Mouse (Mus musculus) layer of hippocampus, adult 2 months (tissue): Measurements from ENCODE around the gene Nhlrc2. TPM values are rescaled to one million over a fixed set of nuclear protein-coding genes. Genes with fewer than 3 reads are reported as not detected.

Experiments
- DNase-seq, 2 experiments: peaks; one replicate each; pipeline ENCODE4 v3.0.0; 2022; ENCODE audit warnings: low spot score in 2 of 2
- H3K27ac ChIP-seq: fragments of 200-600 bp; 2 replicates; pipeline ENCODE4 v1.8.1; 2022
- H3K4me3 ChIP-seq: fragments of 200-600 bp; 2 replicates; pipeline ENCODE4 v1.8.1; 2022; ENCODE audit warnings: mild to moderate bottlenecking
- CTCF ChIP-seq: fragments of 200-600 bp; conservative IDR thresholded peaks from 2 replicates; pipeline ENCODE4 v1.8.1; 2022; ENCODE audit warnings: antibody characterized with exemption, mild to moderate bottlenecking, moderate library complexity
- total RNA-seq, 2 experiments: library from RNA; stranded (reverse); gene quantifications; 2 replicates each; pipeline ENCODE4 v1.2.3; 2021

The Nhlrc2 gene
- total RNA-seq, 2 experiments from 2014 or later: 11.6 to 12.9 TPM

DNA sequence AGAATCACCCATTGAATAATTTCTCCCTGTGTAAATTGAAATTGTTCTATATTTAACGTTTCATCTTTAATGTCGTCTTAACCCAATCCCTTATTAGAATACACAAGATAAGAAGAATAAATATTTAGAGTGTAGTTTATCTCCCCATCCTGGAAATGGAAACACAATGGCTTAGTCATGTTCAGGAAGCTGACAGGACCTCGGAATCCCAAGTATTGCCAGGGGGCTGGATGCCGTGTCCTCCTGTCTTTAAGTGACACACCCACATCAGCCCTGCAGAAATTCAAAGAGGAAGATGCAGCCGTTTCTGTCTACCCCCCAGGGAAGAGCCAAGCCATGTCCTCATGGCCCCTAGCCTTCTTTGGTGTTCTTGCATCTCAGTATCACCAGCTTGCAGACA is 60.9 kb downstream of the Nhlrc2 start:
- no peak for DNase-seq
- TF ChIP-seq CTCF: no peak
- Histone ChIP-seq H3K4me3 (no peak overlapping the region), H3K27ac (no peak overlapping the region)

DNA sequence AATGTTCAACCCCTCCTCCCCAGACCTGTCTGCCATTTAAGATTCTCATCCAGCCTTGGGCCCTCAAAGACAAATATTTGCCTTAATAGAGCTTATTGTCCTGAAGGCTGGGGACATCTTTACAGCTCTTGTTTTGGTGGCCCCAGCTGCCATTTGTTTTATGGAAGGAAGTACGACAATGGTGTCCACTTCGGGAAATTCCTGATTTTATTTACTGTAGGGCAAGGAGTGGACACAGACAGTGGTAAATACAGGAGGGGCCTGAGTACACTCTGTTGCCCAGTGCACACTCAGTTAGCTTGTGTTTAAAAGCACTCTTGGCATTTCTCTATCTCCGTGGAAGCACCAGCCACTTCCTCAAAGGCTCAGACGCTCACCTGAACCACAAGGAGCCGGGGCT is 66.1 kb downstream of the Nhlrc2 start:
- H3K4me3 ChIP-seq: no peak overlapping the region
- H3K27ac ChIP-seq: no peak overlapping the region
- TF ChIP-seq CTCF: no peak
- no peak for DNase-seq

DNA sequence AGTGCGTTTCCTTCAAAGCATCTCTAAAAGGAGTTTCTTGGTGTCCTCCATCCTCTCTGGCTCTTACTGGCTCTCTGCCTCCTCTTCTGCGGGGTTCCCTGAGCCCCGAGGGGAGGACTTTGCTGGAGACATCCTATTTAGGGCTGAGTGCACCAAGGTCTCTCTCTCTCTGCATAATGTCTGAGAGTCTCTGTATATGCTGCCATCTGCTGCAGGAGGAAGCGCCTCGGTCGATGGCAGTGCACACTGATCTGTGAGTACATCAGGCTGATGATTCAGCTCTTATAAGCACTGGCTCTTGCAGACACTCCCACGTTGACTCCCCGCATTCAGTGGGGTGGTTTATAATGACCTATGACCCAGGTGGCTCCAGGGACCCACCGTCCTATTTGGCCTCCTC is 70.8 kb downstream of the Nhlrc2 start:
- Histone ChIP-seq H3K27ac (peak overlapping the region; percentile 65), H3K4me3 (no peak overlapping the region)
- peak in 1 of 2 experiments; percentile 62 for DNase-seq
- TF ChIP-seq CTCF: no peak; the same call in 1 of the 2 replicates

- Histone ChIP-seq H3K4me3 (no peak overlapping the region), H3K27ac (peak overlapping the region; percentile 29; the same call in 1 of the 2 replicates)
- no peak for DNase-seq
- no peak for TF ChIP-seq CTCF
These were observed 71.5 kb downstream of the Nhlrc2 start for GRCm38 (mm10) chr19:56619546-56619945.

- DNase-seq: no peak
- no peak for TF ChIP-seq CTCF
- no peak overlapping the region for H3K4me3 ChIP-seq
- no peak overlapping the region for H3K27ac ChIP-seq
These were observed 73.8 kb downstream of the Nhlrc2 start for GRCm38 (mm10) chr19:56621876-56622275.

- no peak for TF ChIP-seq CTCF
- Histone ChIP-seq H3K4me3 (no peak overlapping the region), H3K27ac (no peak overlapping the region)
- DNase-seq: no peak
These were observed 79.9 kb downstream of the Nhlrc2 start for GRCm38 (mm10) chr19:56627881-56628472.

DNA sequence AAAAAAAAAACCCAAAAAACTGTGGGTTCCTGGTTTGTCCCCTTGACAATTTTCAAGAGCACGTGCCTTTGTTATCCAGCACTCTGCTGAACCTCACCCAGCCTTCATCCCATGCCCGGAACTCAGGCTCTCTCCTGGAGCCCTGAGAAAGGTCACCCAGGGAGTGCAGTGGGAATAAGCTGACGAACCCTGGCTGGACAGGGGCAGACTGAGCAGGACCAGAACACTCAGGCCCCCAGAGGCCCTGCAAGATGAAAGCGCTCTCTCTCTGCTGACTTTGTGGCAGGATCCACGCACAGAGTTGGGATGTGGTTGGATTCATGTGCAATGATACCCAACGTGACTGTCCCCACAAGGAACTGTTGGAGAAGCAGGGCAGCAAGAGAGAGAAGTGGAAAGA is 81.6 kb downstream of the Nhlrc2 start:
- DNase-seq: no peak
- Histone ChIP-seq H3K27ac (no peak overlapping the region), H3K4me3 (no peak overlapping the region)
- no peak for TF ChIP-seq CTCF

GRCm38 (mm10) chr19:56631017-56631416 is 83.0 kb downstream of the Nhlrc2 start:
- peak overlapping the region; percentile 64 for H3K27ac ChIP-seq
- H3K4me3 ChIP-seq: no peak overlapping the region
- TF ChIP-seq CTCF: no peak
- peak in 1 of 2 experiments; percentile 19 for DNase-seq

DNA sequence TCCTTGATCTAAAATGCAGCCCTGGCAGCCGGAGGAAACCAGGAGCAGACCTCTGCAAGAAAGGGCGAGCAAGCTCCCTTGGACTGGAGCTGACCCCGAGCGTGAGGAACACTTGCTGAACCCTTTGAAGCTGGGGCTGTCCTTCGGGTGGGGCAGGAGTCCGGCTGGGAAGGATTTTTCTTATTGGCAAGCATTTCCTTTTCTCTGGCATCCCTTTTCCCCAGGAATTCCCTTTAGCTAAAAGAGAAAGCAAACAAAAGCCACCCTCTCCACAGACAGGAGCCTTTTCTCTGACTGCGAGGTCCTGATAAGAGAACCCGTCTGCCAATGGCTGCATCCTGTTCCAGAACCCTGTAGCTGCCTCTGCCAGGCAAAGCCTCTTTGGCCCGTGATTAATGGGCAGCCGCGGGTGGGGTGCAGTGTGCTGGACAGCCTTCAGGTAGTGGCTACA is 83.4 kb downstream of the Nhlrc2 start:
- DNase-seq: no peak
- H3K27ac ChIP-seq: peak overlapping the region; percentile 64
- TF ChIP-seq CTCF: no peak
- no peak overlapping the region for H3K4me3 ChIP-seq

DNA sequence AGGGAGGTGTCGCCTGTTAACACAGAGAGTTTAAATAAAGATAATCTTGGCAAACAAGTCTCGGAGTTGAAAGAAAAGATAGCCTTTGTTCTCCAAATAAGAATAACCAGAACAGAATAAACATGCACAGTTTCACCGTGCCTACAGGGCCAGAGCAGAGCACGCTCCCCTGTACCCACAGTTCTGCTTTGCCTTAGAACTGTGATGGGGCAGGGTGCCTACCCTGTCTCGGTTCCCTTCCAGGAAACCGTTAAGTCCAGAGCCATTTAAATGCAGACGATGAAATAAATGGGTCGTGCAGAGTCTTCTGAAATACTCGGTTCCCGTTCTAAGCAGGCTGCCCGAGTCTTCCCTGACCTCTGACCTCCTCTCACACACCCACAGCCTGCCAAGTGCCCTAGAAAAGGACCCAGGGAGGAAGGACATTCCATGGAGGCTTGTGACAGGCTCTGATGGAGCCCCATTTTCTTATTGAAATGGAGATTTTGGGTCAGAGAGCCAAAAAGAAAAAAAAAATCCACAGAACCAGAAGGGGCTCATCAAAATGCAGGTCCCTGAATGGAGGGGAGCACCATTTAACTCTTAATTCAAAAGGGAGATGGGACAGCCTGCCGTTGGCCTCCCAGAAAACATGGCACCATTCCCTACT is 89.1 kb downstream of the Nhlrc2 start:
- Histone ChIP-seq H3K27ac (peak overlapping the region; percentile 56), H3K4me3 (no peak overlapping the region)
- peak; percentile 41 to 71 for DNase-seq
- TF ChIP-seq CTCF: no peak

GRCm38 (mm10) chr19:56637684-56638049 is 89.6 kb downstream of the Nhlrc2 start:
- no peak for TF ChIP-seq CTCF
- peak overlapping the region; percentile 56 for H3K27ac ChIP-seq

GRCm38 (mm10) chr19:56647451-56648120 is 99.5 kb downstream of the Nhlrc2 start:
- peak in 1 of 2 experiments; percentile 53 for DNase-seq
- no peak for TF ChIP-seq CTCF
- H3K27ac ChIP-seq: peak overlapping the region; percentile 54
- H3K4me3 ChIP-seq: no peak overlapping the region

More at GRCm38 (mm10) chr19:56637684-56638049, 89.6 kb downstream of the Nhlrc2 start:
- no peak overlapping the region for H3K4me3 ChIP-seq
- no peak for DNase-seq

DNA sequence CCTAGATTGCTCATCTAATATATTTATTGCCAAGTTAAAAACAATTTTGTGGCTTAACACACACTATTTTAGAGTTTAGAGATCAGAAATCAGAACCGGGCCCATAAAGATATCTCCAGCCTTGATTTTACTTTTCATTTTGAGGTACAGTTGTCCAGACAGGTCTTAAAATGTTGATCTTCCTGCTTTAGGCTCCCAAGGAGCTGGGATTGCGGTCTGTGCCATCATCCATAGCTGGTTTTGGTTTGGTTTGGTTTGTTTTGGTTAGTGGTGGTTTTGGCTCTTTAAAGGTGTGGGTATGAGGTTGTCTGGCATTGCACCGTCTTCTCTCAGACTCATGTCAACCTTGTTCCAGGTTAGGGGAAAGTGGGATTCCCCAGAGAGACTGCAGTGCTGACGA is 103.2 kb downstream of the Nhlrc2 start:
- DNase-seq: no peak
- Histone ChIP-seq H3K27ac (no peak overlapping the region), H3K4me3 (no peak overlapping the region)
- no peak for TF ChIP-seq CTCF
